Mouse (Mus musculus) liver, adult 2 months (tissue): ENCODE results near the gene Synpo2.

Experiments used
- CTCF ChIP-seq: fragments of 200-500 bp; IDR thresholded peaks from 2 replicates; pipeline ENCODE4 v1.5.1; 2011; ENCODE audit warnings: low read depth, low read length, control low read depth
- POLR2A ChIP-seq: fragments of 200-500 bp; IDR thresholded peaks from 2 replicates; pipeline ENCODE4 v1.6.1; 2011; ENCODE audit warnings: low read length, control low read depth; ENCODE audit not compliant: insufficient read depth; ENCODE audit errors: extremely low read depth

- peak; percentile 75 for TF ChIP-seq POLR2A
- no peak for TF ChIP-seq CTCF
Measured at GRCm38 (mm10) chr3:123266753-123267651, 31.1 kb upstream of the Synpo2 start, which contains the start of gene Sec24d.
